Mouse (Mus musculus): ENCODE measurements at regions not wholly inside any gene's neighbourhood (a gene's known extent, or its start where the extent isn't known, plus 50 kb on each side); places are given as distances from the start of the nearest gene placed in this dataset.

DNA sequence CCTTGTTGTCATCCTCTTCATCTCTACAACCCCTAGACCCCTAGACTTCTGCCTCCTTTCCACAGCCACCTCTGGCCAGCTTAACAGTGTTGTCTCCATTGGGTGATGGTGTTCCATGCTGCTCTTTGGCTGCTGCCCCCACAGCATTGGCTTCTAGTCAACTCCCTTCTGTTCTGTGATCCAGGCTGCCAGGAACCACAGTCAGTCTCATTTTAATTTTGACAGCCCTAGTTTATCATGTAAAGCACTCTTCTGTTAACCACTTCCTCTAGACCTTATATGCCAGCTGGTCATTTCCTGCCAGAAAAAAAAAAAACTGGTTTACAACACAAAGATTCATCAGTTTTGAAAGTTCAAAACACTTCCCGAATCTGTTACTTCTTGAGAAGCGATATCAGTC is 514.1 kb downstream of the Cntnap4 start:
- 55% methylated on average over 2 of the region's 2 CpGs for WGBS
- ATAC-seq (no peak), DNase-seq (ENCODE audit: low spot score) (no peak)
- TF ChIP-seq CTCF (IDR thresholded peaks at IDR 0.05) (no peak), EP300 (IDR thresholded peaks at IDR 0.05) (no peak)
- Histone ChIP-seq H3K27me3 (replicated peaks; ENCODE audit: insufficient read depth, low read length) (no peaks in the 10 kb centered on the region), H3K4me3 (ENCODE audit: low read depth, low read length) (no peak overlapping the region), H3K9ac (replicated peaks; ENCODE audit: low read depth) (no peak overlapping the region), H3K9me3 (ENCODE audit: low read length) (no peaks in the 10 kb centered on the region), H3K4me1 (ENCODE audit: insufficient read depth, low read depth, low read length) (no peaks in the 10 kb centered on the region), H3K36me3 (ENCODE audit: insufficient read depth, low read length) (no peaks in the 10 kb centered on the region), H3K27ac (ENCODE audit: low read length) (no peak overlapping the region), H3K4me2 (replicated peaks; ENCODE audit: low read depth, low read length) (no peak overlapping the region)

DNA sequence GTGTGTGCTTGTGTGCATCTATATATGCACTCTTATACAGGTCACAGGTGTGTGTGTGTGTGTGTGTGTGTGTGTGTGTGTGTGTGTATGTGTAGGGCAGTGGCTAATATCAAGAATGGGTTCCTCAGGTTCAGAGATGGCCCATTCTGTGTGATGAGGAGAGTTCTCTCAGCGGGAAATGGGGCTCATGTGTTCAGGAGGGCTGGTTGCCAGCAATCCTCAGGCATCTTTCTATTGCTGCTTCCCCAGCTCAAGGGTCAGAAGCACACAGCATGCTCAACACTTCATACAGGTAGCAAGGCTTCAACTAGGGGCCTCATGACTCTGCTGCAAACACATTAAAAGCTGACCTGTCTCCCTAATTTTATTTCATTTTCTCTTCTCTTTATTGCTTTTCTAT is 517.7 kb downstream of the Cntnap4 start:
- H3K4me3 ChIP-seq (ENCODE audit: low read depth, low read length), result no peak overlapping the region
- H3K9ac ChIP-seq (replicated peaks; ENCODE audit: low read depth), result no peak overlapping the region
- H3K4me2 ChIP-seq (replicated peaks; ENCODE audit: low read depth, low read length), result no peak overlapping the region
- H3K27ac ChIP-seq (ENCODE audit: low read length), result no peak overlapping the region
- TF ChIP-seq CTCF (IDR thresholded peaks at IDR 0.05), result no peak
- no peak for TF ChIP-seq EP300 (IDR thresholded peaks at IDR 0.05)
- H3K9me3 ChIP-seq (ENCODE audit: low read length), result no peaks in the 10 kb centered on the region
- H3K36me3 ChIP-seq (ENCODE audit: insufficient read depth, low read length), result no peaks in the 10 kb centered on the region
- ATAC-seq (no peak), DNase-seq (ENCODE audit: low spot score) (no peak)
- no peaks in the 10 kb centered on the region for H3K27me3 ChIP-seq (replicated peaks; ENCODE audit: insufficient read depth, low read length)
- H3K4me1 ChIP-seq (ENCODE audit: insufficient read depth, low read depth, low read length), result no peaks in the 10 kb centered on the region
- WGBS, result 81% methylated on average over 1 of the region's 1 CpGs

DNA sequence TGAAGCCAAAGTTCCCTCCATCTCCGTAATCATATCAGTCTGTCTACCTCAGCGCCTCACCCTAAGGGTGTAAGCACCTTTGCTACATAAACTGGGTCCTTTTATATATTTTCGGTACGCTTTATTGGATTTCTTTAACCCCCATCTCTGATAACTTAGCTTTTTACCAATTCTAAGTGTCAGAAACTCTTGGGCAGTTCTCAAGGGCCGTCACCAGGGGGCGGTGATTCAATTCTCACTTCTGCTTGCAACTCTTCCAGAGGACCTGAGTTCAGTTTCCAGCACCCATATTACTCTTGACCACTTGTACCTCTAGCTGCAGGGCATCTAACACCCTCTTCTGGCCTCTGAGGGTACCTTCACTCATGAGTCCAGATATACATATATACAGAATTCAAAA is 523.7 kb upstream of the Mon1b start:
- Histone ChIP-seq H3K9me3 (ENCODE audit: low read length) (no peaks in the 10 kb centered on the region), H3K4me2 (replicated peaks; ENCODE audit: low read depth, low read length) (no peak overlapping the region), H3K9ac (replicated peaks; ENCODE audit: low read depth) (no peak overlapping the region), H3K4me3 (ENCODE audit: low read depth, low read length) (no peak overlapping the region), H3K27ac (ENCODE audit: low read length) (no peak overlapping the region), H3K4me1 (ENCODE audit: insufficient read depth, low read depth, low read length) (no peaks in the 10 kb centered on the region), H3K36me3 (ENCODE audit: insufficient read depth, low read length) (no peaks in the 10 kb centered on the region), H3K27me3 (replicated peaks; ENCODE audit: insufficient read depth, low read length) (no peaks in the 10 kb centered on the region)
- peak; percentile 37 for TF ChIP-seq CTCF (IDR thresholded peaks at IDR 0.05)
- no peak for TF ChIP-seq EP300 (IDR thresholded peaks at IDR 0.05)
- 66% methylated on average over 6 of the region's 6 CpGs for WGBS
- DNase-seq (ENCODE audit: low spot score) (no peak), ATAC-seq (no peak)

DNA sequence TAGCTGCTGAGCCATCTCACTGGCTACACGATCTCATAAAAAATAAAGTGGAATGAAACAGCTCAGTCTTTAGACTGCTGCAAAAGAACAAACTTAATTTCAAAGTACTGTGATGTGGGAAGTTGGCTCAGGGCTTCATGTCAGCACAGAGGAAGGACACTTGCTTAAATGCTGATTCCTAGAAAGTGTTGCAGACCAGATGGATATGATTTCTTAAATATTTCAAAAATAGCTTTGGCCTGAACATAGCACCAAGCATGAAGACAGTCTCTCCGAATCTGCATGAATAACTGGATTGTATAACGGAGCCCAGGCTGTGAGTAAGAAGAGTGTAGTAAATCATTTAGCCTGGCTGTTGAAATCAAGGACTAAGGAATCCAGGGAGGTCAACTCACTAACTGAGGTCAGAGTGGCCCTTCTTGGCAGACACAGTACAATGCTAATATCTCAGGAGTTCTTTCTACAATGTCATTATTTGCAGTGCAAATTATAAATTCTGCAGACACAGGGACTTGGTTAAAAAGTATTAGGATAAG is 521.2 kb upstream of the Mon1b start:
- H3K4me3 ChIP-seq (ENCODE audit: low read depth, low read length), result no peak overlapping the region
- DNase-seq (ENCODE audit: low spot score), result peak; percentile 45
- no peak overlapping the region for H3K4me2 ChIP-seq (replicated peaks; ENCODE audit: low read depth, low read length)
- no peaks in the 10 kb centered on the region for H3K9me3 ChIP-seq (ENCODE audit: low read length)
- H3K36me3 ChIP-seq (ENCODE audit: insufficient read depth, low read length), result no peaks in the 10 kb centered on the region
- ATAC-seq, result peak; percentile 19; the same call in 1 of the 2 replicates
- 22% methylated on average over 3 of the region's 3 CpGs for WGBS
- TF ChIP-seq CTCF (IDR thresholded peaks at IDR 0.05) (no peak), EP300 (IDR thresholded peaks at IDR 0.05) (no peak)
- no peaks in the 10 kb centered on the region for H3K4me1 ChIP-seq (ENCODE audit: insufficient read depth, low read depth, low read length)
- H3K27ac ChIP-seq (ENCODE audit: low read length), result no peak overlapping the region
- H3K9ac ChIP-seq (replicated peaks; ENCODE audit: low read depth), result no peak overlapping the region
- no peaks in the 10 kb centered on the region for H3K27me3 ChIP-seq (replicated peaks; ENCODE audit: insufficient read depth, low read length)

DNA sequence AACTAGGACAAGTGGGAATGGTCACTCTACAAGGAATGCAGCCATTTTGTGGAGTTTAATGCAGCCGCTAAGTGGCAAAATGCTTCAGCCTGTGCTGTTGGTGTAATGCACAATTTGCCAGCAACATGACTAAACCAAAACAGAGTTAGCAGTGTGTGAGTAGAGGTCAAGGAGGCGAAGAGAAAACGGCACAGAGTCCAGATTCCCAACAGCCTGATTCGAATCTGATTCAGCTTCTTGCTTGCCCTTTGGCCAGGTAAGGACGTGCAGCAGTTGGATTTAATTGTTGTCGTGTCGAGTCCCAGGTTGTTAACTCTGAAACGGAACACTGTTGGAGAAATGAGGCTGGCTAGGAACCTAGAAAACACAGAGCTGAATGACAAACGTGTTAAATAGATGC is 518.1 kb upstream of the Mon1b start:
- 80% methylated on average over 9 of the region's 9 CpGs for WGBS

DNA sequence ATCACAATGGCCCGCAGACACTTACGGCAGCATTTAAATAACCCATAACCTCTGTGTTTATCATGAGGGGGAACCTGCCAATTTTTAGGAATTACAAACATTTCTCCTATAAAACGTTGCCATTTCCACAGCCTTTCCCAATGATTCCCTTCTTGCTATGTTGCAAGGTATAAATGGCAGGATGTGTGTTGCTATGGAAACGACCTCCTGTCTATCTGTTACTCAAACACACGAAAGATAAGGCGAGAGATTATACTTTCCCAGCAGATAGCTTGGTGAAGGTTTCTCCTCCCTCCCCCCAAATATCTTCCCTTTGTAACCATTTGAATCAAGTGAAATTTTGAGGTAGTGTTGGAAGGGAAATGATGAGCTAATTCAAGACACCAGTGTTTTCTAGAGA is 509.8 kb upstream of the Mon1b start:
- Histone ChIP-seq H3K4me1 (ENCODE audit: insufficient read depth, low read depth, low read length) (no peaks in the 10 kb centered on the region), H3K9me3 (ENCODE audit: low read length) (no peaks in the 10 kb centered on the region), H3K4me2 (replicated peaks; ENCODE audit: low read depth, low read length) (no peak overlapping the region), H3K36me3 (ENCODE audit: insufficient read depth, low read length) (no peaks in the 10 kb centered on the region), H3K4me3 (ENCODE audit: low read depth, low read length) (no peak overlapping the region), H3K27ac (ENCODE audit: low read length) (no peak overlapping the region), H3K9ac (replicated peaks; ENCODE audit: low read depth) (no peak overlapping the region), H3K27me3 (replicated peaks; ENCODE audit: insufficient read depth, low read length) (no peaks in the 10 kb centered on the region)
- TF ChIP-seq EP300 (IDR thresholded peaks at IDR 0.05), result no peak
- no peak for TF ChIP-seq CTCF (IDR thresholded peaks at IDR 0.05)
- no peak for DNase-seq (ENCODE audit: low spot score)
- WGBS, result 26% methylated on average over 6 of the region's 6 CpGs
- ATAC-seq, result no peak

More for the DNA sequence above, 518.1 kb upstream of the Mon1b start:
- Histone ChIP-seq H3K27ac (ENCODE audit: low read length) (no peak overlapping the region), H3K4me3 (ENCODE audit: low read depth, low read length) (no peak overlapping the region), H3K4me2 (replicated peaks; ENCODE audit: low read depth, low read length) (no peak overlapping the region), H3K4me1 (ENCODE audit: insufficient read depth, low read depth, low read length) (no peaks in the 10 kb centered on the region), H3K9ac (replicated peaks; ENCODE audit: low read depth) (no peak overlapping the region), H3K36me3 (ENCODE audit: insufficient read depth, low read length) (no peaks in the 10 kb centered on the region), H3K27me3 (replicated peaks; ENCODE audit: insufficient read depth, low read length) (no peaks in the 10 kb centered on the region), H3K9me3 (ENCODE audit: low read length) (no peaks in the 10 kb centered on the region)
- TF ChIP-seq EP300 (IDR thresholded peaks at IDR 0.05) (no peak), CTCF (IDR thresholded peaks at IDR 0.05) (no peak)
- DNase-seq (ENCODE audit: low spot score) (no peak), ATAC-seq (no peak)

DNA sequence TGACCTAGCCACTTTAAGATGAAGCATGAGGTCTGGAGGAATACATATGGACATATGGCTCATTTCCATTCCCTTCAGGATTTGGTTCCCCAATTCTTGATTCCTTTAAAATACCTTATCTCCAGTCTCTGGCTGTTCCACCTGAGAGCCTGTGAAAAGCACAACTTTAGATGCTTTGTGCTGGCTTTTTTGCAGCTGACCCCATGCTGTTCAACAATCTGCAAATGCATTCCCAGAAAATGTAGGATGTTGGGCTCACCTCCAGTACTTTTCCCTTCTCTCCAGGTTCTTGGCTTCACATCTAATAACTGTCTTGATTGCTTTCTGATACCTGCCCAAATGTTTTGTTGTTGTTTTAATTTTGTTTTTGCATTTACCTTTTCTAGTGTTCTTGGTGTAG is 498.0 kb upstream of the Mon1b start:
- Histone ChIP-seq H3K9ac (replicated peaks; ENCODE audit: low read depth) (no peak overlapping the region), H3K4me3 (ENCODE audit: low read depth, low read length) (no peak overlapping the region), H3K27me3 (replicated peaks; ENCODE audit: insufficient read depth, low read length) (no peaks in the 10 kb centered on the region), H3K4me2 (replicated peaks; ENCODE audit: low read depth, low read length) (no peak overlapping the region), H3K27ac (ENCODE audit: low read length) (no peak overlapping the region), H3K9me3 (ENCODE audit: low read length) (no peaks in the 10 kb centered on the region), H3K4me1 (ENCODE audit: insufficient read depth, low read depth, low read length) (no peaks in the 10 kb centered on the region), H3K36me3 (ENCODE audit: insufficient read depth, low read length) (no peaks in the 10 kb centered on the region)
- no peak for DNase-seq (ENCODE audit: low spot score)
- TF ChIP-seq CTCF (IDR thresholded peaks at IDR 0.05), result no peak
- TF ChIP-seq EP300 (IDR thresholded peaks at IDR 0.05), result no peak
- no peak for ATAC-seq

All from lung, postnatal 0 days (tissue).